Mouse (Mus musculus) mesoderm, embryonic 11.5 days (tissue): Measurements from ENCODE around the gene Nek6.

Experiments used
- DNase-seq: peaks from one replicate; pipeline ENCODE4 v3.0.0-alpha.2; 2012; ENCODE audit warnings: low read depth, low spot score

Nek6 gene

GRCm38 (mm10) chr2:38536331-38536731 is 24.9 kb downstream of the Nek6 start:
- no peak for DNase-seq

- no peak for DNase-seq
Observed at GRCm38 (mm10) chr2:38539677-38540076, 28.2 kb downstream of the Nek6 start.

DNA sequence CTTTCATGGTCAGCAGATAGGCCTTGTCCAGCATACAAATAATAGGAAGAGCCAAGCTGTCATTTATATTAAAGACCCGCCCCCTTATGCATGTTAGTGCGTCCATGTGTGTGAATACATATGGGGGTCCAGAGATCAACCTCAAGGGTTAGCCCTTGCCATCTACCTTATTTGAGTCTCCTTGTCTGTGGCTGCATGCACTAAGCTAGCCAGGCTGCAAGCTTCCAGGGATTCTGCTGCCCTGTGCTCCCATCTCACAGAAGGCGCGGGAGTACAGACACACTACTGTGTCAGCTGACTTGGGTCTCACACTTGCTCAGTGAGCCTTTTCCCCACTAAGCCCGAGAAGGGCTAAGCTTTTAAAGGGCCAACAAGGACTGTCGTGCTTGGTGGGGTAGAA is 29.2 kb downstream of the Nek6 start:
- no peak for DNase-seq

GRCm38 (mm10) chr2:38541101-38541500 is 29.7 kb downstream of the Nek6 start:
- no peak for DNase-seq

GRCm38 (mm10) chr2:38541570-38541969 is 30.1 kb downstream of the Nek6 start:
- DNase-seq = no peak

DNA sequence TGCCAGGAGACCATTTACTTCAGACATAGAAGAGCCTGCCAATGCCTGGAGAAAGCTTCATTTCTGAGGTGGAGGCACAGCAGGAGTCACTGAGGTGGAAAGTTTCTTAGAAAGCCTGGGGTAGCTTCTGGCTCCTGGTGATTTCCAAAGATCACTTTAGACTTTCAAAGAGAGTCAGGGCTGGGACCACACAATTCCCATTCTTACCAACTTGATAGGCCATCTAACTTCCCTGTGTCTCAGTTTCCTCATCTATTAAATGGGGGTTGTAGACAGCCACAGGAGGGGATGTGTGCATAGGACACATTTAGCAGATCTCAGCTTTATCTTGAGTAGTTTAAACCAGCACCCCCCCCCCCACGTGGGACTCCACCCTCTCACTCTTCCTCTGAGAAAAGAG is 30.9 kb downstream of the Nek6 start:
- no peak for DNase-seq

GRCm38 (mm10) chr2:38543158-38543557 is 31.7 kb downstream of the Nek6 start:
- DNase-seq = no peak

- no peak for DNase-seq
Observed at GRCm38 (mm10) chr2:38544341-38544740, 32.9 kb downstream of the Nek6 start.

DNA sequence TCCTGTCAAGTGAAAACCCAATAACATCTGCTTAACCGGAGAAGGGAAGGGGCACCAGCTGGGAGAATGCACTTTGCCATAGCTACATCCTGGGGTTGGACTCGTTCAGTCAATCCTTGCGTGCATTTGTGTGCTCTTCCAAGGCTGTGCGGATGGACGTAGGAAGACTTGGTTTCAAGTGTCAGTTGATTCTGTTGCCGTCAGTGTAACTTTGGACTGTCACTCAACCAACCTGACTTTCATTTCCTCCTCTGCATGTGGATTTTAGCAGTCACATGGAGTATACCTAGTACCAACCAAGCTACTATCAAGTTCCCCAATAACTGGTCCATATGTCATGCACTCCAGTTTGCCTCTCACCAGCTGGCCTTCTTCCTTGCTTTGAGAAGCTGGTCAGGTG is 33.5 kb downstream of the Nek6 start:
- DNase-seq = no peak

- DNase-seq = no peak
Observed at GRCm38 (mm10) chr2:38545706-38546105, 34.3 kb downstream of the Nek6 start.

GRCm38 (mm10) chr2:38546222-38546621 is 34.8 kb downstream of the Nek6 start:
- peak; percentile 76 for DNase-seq

- no peak for DNase-seq
Observed at GRCm38 (mm10) chr2:38546748-38547147, 35.3 kb downstream of the Nek6 start.

- no peak for DNase-seq
Observed at GRCm38 (mm10) chr2:38547793-38548517, 36.5 kb downstream of the Nek6 start.

GRCm38 (mm10) chr2:38552004-38552443 is 40.6 kb downstream of the Nek6 start:
- no peak for DNase-seq

DNA sequence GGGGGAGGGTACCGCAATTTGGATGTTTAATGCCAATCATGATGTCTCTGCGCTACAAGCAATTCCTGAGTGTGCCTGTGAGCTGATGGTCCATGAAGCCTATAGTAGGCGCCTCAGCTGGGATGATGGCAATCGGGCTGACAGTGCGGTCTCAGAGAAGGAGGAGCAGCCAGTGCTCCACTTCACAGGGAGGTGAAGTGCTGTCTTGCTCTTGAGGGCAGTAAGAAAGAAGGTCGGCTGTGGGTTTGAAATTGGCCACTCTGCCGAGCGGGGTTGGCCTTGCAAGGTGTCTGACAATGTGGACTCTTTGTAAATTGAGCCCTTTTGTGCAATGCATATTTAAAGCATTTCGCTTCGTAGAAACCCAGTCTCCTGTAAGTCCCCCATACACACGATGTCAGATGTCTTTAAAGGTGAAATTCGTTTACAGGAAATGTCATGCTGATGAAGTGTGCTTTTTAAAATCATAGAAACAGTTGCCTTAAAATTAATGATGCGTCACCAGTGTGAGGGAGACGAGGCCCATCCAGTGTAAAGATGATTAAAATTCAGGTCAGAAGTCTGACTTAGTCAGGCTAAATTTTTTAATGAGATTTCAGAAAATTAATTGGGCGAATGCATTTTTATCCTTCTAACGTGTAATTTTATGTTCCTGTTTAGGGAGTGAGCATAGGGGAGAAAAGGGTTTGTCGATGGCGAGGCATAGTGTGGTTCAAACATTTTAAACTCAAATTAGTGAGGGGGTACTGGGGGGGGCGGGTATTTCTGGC is 43.0 kb downstream of the Nek6 start:
- no peak for DNase-seq

DNA sequence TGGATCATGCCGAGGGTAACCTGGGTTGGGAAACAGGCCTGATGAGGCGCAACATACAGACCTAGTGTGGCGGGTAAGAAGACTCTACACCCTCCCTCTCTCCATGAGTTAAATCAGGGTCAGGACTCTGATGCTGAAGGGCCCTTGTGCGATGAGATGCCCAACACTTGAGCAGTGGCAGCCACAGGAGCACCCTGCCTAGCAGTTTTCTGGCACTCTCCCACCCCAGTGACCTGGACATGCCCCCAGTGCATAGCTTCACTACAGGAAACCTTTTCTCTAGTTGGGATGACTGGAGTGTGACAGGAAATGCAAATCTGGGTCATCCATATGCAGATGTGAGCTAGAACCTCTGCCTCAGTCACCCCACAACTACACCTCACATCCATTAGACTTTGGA is 44.2 kb downstream of the Nek6 start:
- no peak for DNase-seq

GRCm38 (mm10) chr2:38556721-38557120 is 45.3 kb downstream of the Nek6 start:
- DNase-seq = no peak

DNA sequence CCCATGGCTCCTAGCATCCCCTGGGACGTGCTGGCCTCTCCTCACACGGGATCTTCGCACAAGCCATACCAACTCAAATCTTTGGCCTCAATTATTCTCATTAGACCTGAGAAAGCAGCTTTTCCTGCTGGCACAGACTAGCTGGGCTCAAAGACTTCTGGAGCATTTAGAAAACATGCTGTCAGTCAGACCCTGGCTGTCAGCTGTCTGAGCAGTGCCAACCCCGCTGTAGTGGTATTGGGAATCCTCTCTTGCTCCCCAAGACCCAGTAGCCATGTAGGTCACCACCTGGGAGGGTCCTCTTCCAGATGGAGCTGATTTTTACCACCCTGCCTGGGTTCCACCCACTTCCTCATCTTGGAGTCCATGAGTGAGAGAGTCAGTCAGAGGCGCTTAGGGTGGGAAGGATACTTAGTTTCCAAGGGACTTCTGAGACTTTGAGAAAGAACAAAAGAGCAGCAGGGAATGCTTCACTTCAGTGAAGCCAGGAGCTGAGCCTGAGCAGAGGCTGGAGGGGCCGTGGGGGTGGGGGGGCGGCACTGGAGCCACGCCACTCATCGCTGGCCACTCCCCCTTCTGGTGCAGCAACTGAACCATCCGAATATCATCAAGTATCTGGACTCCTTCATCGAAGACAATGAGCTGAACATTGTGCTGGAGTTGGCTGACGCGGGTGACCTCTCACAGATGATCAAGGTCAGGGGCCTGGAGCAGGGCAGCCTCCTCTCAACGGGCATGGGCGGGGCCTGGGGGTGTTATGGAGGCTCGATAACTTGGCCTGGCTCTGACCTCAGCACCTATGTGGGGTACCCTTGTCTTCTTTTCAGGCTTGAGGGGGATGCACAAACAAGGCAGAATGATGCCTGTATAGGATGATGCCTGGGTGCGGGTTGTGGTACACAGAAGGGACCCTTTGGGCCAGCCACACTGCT is 49.1 kb downstream of the Nek6 start:
- no peak for DNase-seq

- DNase-seq = no peak
Observed at GRCm38 (mm10) chr2:38562596-38562995, 51.2 kb downstream of the Nek6 start.

DNA sequence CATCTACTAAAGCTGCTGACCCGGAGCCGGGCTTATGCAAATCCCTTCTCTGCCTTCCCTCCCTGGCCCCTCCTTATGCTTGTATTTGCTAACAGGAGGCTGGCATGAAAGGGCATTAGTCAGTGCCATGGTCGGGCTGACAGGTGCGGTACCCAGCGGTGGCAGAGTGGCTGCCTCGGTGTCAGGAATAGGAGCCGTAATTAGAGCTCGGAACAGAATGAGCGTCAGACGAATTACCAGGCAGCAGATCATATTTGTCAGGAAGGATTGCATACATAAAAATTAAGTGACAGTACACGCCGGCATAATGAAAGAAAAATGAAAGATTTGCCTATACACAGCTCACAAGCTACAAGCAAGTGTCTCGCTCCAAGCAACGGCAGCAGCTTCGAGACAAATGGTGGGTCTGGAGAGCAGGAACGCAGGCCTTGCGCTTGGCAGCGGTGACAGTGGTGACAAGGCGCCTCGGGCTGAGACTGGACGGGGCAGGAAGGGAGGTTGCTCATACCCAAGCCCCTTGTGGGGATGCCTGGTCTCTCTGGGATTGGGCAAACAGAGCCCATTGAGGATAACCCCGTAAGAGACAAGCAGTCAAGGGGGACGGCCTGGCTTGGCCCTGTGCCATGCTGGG is 60.6 kb downstream of the Nek6 start:
- no peak for DNase-seq

GRCm38 (mm10) chr2:38574697-38575096 is 63.3 kb downstream of the Nek6 start:
- DNase-seq = no peak
